Mouse (Mus musculus) small intestine, adult 2 months (tissue): ENCODE data around the gene Bnc1. TPM values are rescaled to one million over a fixed set of nuclear protein-coding genes. Genes with fewer than 3 reads are reported as not detected.

Experiments
- H3K27ac ChIP-seq: fragments of 200-500 bp; 2 replicates; pipeline ENCODE4 v1.5.1; 2012; ENCODE audit warnings: low read depth, low read length, control low read depth, inconsistent platforms; ENCODE audit not compliant: insufficient read depth
- H3K27me3 ChIP-seq: fragments of 200-500 bp; 2 replicates; pipeline ENCODE4 v1.6.1; 2012; ENCODE audit warnings: mild to moderate bottlenecking, moderate library complexity, low read length, inconsistent platforms; ENCODE audit not compliant: control insufficient read depth, insufficient read depth
- H3K36me3 ChIP-seq: fragments of 200-500 bp; 2 replicates; pipeline ENCODE4 v1.6.1; 2012; ENCODE audit warnings: mild to moderate bottlenecking, low read length, control low read depth, inconsistent platforms; ENCODE audit not compliant: control insufficient read depth, insufficient read depth
- H3K4me1 ChIP-seq: fragments of 200-500 bp; 2 replicates; pipeline ENCODE4 v1.6.1; 2012; ENCODE audit warnings: low read length, inconsistent platforms, mixed read lengths; ENCODE audit not compliant: control insufficient read depth, insufficient read depth, insufficient read length
- H3K4me3 ChIP-seq: fragments of 200-500 bp; 2 replicates; pipeline ENCODE4 v1.5.1; 2012; ENCODE audit warnings: low read depth, mild to moderate bottlenecking, control low read depth, inconsistent platforms, low read length, moderate library complexity
- CTCF ChIP-seq: fragments of 200-500 bp; IDR thresholded peaks from 2 replicates; pipeline ENCODE4 v1.5.1; 2012; ENCODE audit warnings: low read depth, mild to moderate bottlenecking, control low read depth, inconsistent platforms, low read length, moderate library complexity, mixed read lengths; ENCODE audit not compliant: insufficient replicate concordance, insufficient read length; ENCODE audit errors: extremely low read depth
- POLR2A ChIP-seq: fragments of 200-500 bp; IDR thresholded peaks from 2 replicates; pipeline ENCODE4 v1.6.1; 2012; ENCODE audit warnings: low read depth, mild to moderate bottlenecking, control low read depth, inconsistent platforms, low read length, moderate library complexity
- WGBS: fragments of 180-500 bp; shearing (Covaris S2); methylation state at CpG from one replicate; pipeline ENCODE4 v1.1.7; 2018; 5-methylcytosine and 5-hydroxymethylcytosine counted together
- polyA plus RNA-seq: library from polyadenylated mRNA; depleted of rRNA; stranded (reverse); fragments of >200 nt; gene quantifications from 2 replicates; pipeline ENCODE4 v1.2.3, GENCODE M21; 2012

Bnc1 gene
- polyA plus RNA-seq, 1 experiment = 0.05 TPM

DNA sequence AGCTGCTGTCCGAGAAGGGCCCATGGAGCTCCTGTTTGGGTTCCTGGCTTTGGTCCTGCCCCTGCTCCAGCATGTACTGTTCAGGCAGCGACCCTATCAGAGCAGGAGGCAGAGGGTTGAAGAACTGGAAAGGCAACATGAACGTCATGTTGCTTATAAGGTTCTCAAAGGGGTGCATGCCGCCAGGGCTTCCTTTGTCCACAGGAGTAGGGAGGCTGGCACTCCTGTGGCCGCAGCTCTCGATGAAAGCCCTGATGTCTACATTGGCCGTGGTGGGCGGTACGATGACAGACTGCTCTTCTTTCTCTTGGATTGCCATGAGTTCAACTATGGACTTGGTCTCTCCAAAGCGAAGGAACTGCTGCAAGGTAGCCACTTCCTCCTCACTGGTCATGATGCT lies 17.5 kb downstream of the Bnc1 start:
- Histone ChIP-seq H3K4me1 (no peaks in the 10 kb centered on the region), H3K27me3 (peaks cover 3% of the 10 kb centered on the region; the same call in 1 of the 2 replicates)

GRCm38 (mm10) chr7:81973939-81974338 lies 18.2 kb downstream of the Bnc1 start:
- no peak for TF ChIP-seq CTCF
- TF ChIP-seq POLR2A = no peak
- peaks cover 3% of the 10 kb centered on the region; the same call in 1 of the 2 replicates for H3K27me3 ChIP-seq
- H3K4me1 ChIP-seq = no peaks in the 10 kb centered on the region
- 89% methylated on average over 12 of the region's 12 CpGs for WGBS
- H3K36me3 ChIP-seq = no peaks in the 10 kb centered on the region
- no peak overlapping the region for H3K4me3 ChIP-seq
- no peak overlapping the region for H3K27ac ChIP-seq

More for the DNA sequence above, 17.5 kb downstream of the Bnc1 start:
- WGBS = 85% methylated on average over 10 of the region's 10 CpGs
- Histone ChIP-seq H3K4me3 (no peak overlapping the region), H3K36me3 (no peaks in the 10 kb centered on the region), H3K27ac (no peak overlapping the region)
- no peak for TF ChIP-seq CTCF
- no peak for TF ChIP-seq POLR2A

GRCm38 (mm10) chr7:81973339-81973738 lies 18.8 kb downstream of the Bnc1 start:
- no peak overlapping the region for H3K27ac ChIP-seq
- no peaks in the 10 kb centered on the region for H3K36me3 ChIP-seq
- no peaks in the 10 kb centered on the region for H3K4me1 ChIP-seq
- peaks cover 3% of the 10 kb centered on the region; the same call in 1 of the 2 replicates for H3K27me3 ChIP-seq
- WGBS = 90% methylated on average over 5 of the region's 5 CpGs
- no peak for TF ChIP-seq CTCF
- TF ChIP-seq POLR2A = no peak
- H3K4me3 ChIP-seq = no peak overlapping the region

DNA sequence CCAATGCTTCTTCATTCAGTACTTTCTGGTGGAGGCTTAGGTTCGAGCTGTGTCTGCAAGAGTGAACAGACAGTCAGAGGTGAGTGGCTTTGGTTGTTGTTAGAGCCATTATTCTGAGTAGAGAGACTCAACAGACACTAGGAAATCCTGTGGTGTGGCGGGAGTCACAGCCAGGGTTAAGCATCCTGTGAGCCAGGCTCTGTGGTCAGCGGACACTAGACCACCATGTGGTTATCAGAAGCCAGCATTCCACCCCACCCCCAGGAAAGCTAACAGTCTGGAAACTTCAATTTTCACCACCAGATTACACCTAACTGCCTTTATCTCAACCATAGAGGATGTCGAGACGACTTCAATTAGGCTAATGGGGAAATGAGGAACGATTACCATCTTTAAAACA lies 23.1 kb downstream of the Bnc1 start:
- H3K4me3 ChIP-seq = no peak overlapping the region
- 64% methylated on average over 6 of the region's 6 CpGs for WGBS

GRCm38 (mm10) chr7:81968451-81968850 lies 23.6 kb downstream of the Bnc1 start:
- H3K27ac ChIP-seq = no peak overlapping the region
- H3K4me3 ChIP-seq = no peak overlapping the region
- H3K27me3 ChIP-seq = peaks cover 3% of the 10 kb centered on the region; the same call in 1 of the 2 replicates
- H3K36me3 ChIP-seq = no peaks in the 10 kb centered on the region
- WGBS = 67% methylated on average over 4 of the region's 4 CpGs
- H3K4me1 ChIP-seq = no peaks in the 10 kb centered on the region
- no peak for TF ChIP-seq POLR2A
- no peak for TF ChIP-seq CTCF

More for the DNA sequence above, 23.1 kb downstream of the Bnc1 start:
- H3K27ac ChIP-seq = no peak overlapping the region
- H3K27me3 ChIP-seq = peaks cover 3% of the 10 kb centered on the region; the same call in 1 of the 2 replicates
- no peaks in the 10 kb centered on the region for H3K36me3 ChIP-seq
- TF ChIP-seq POLR2A = no peak
- TF ChIP-seq CTCF = no peak
- H3K4me1 ChIP-seq = no peaks in the 10 kb centered on the region

GRCm38 (mm10) chr7:81966195-81966594 lies 25.9 kb downstream of the Bnc1 start:
- Histone ChIP-seq H3K27me3 (peaks cover 3% of the 10 kb centered on the region; the same call in 1 of the 2 replicates), H3K27ac (no peak overlapping the region), H3K36me3 (no peaks in the 10 kb centered on the region), H3K4me1 (no peaks in the 10 kb centered on the region), H3K4me3 (no peak overlapping the region)
- no peak for TF ChIP-seq POLR2A
- no peak for TF ChIP-seq CTCF
- 74% methylated on average over 5 of the region's 5 CpGs for WGBS

DNA sequence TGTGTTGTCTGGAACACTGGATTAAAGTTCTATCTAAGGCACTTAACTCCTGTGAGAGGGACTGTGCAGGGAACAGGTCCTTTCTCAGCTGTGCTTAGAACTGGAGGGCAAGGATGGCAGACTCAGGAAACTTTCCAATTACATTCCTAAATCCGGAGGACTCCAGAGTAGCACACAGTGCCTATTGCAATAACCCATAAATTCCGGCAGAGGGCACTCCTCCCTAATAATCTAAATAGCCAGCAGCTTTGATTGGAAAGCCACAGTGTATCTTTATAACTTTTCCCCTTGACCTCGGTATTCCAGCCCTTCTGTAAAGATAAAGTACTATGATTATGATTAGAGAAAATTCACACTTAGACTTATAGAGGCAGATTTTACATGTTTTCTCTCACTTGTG lies 32.4 kb downstream of the Bnc1 start:
- 2% methylated on average over 3 of the region's 3 CpGs for WGBS
- Histone ChIP-seq H3K4me1 (no peaks in the 10 kb centered on the region), H3K36me3 (no peaks in the 10 kb centered on the region), H3K27ac (no peak overlapping the region), H3K4me3 (no peak overlapping the region), H3K27me3 (no peaks in the 10 kb centered on the region)
- no peak for TF ChIP-seq CTCF
- TF ChIP-seq POLR2A = no peak
